Mouse (Mus musculus) 3T3-L1 (cell line): Measurements from ENCODE around the gene Olfr952.

Experiments
- DNase-seq: peaks from one replicate; pipeline ENCODE4 v3.0.0-alpha.2; 2015; ENCODE audit warnings: low read depth, low spot score

Gene Olfr952

DNA sequence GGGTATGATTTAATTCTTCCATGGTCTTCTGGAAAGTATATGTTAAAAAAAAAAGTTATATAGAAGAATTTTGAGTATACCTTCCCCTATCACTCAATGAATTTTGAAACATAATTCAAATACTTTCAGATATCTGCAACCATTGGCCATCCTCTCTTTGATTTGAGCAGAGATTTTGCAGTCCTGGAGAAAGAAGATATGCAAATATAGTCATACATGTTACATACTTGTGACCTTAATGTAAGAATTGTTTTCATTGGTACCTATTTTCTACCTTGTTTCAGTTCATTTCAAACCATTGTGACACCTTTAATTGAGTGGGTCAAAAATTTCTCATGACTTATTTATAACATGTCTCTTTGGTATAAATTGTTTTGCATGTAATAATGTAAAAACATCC is at the start of gene Olfr952:
TSS of gene Olfr952 (minus strand) at position 101 of the 400 bp plus-strand sequence.
- DNase-seq, result no peak

DNA sequence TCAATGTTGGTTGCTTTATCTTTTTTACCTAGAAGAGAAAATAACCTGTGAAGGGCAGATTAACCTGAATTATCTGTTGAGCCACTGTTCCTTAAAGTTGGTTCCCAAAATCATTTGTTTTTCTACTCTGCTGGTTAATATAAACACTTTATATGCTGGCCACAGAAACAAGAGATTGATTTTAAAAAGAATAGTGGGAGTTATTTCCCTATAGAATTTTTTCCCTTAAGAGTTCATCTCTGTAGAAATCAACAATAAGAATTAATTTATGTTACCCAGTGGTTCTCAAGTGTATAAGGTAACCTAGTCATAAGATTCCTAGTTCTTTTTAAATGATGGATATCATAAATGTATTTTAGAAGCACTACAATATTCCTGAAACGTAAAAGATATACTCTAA is 44.9 kb upstream of the Olfr952 start, which contains the start of gene Olfr955:
TSS of gene Olfr955 (minus strand) at position 101 of the 400 bp plus-strand sequence.
- no peak for DNase-seq

DNA sequence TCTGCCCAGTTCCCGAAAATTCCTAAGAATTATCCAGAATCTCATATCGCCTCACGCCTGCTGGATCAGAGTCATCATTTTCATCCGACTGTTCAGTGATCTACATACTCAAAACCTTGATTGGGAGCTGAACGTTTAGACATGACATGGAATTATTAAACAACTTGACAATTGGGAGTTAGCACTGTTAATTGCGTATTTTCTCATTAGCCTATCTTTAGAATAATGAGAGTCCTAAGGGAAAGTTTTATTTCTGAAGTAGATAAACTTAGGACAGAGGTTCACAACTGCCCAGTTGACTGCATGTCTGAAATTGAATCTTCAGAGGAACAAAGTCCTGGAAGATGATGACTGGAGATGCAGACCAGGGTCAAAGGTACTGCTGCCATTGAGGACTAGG is 29.5 kb upstream of the Olfr952 start, which contains the start of gene Olfr954:
TSS of gene Olfr954 (plus strand) at position 301 of the 400 bp plus-strand sequence.
- DNase-seq, result no peak

DNA sequence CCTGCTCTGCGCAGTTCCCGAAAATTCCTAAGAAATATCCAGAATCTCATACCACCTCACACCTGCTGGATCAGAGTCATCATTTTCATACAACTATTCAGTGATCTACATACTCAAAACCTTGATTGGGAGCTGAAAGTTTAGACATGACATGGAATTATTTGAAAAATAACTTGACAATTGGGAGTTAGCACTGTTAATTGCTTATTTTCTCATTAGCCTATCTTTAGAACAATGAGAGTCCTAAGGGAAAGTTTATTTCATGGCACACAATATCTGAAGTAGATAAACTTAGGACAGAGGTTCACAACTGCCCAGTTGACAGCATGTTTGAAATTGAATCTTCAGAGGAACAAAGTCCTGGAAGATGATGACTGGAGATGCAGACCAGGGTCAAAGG is 39.8 kb downstream of the Olfr952 start, which contains the start of gene Olfr951:
TSS of gene Olfr951 (plus strand) at position 301 of the 400 bp plus-strand sequence.
- no peak for DNase-seq
